Mouse (Mus musculus) heart, embryonic 14.5 days (tissue): ENCODE results near the gene Fam50a. TPM values are rescaled to one million over a fixed set of nuclear protein-coding genes. Genes with fewer than 3 reads are reported as not detected.

Experiments
- microRNA-seq: library from miRNA; unstranded; fragments of <30 nt; microRNA quantifications from one replicate; pipeline ENCODE4, GENCODE M21; 2016
- polyA plus RNA-seq: library from polyadenylated mRNA; unstranded; fragments of >200 nt; fragmentation: Nextera tagmentation; extraction: Ambion mirVana; gene quantifications from 2 replicates; pipeline ENCODE4 v1.2.1, GENCODE M21; 2014

Gene Fam50a
- polyA plus RNA-seq, 1 experiment from 2014 or later = 43.2 TPM

Small RNA genes within 50 kb of the gene (microRNA-seq; reads per million reads assigned to microRNA genes)
- gene Mir7091 (not detected), gene Mir7092 (not detected)

Other genes starting within 250 kb of the Fam50a start
- not detected in 2 replicates for gene Opn1mw, start 185.6 kb upstream of the Fam50a start, polyA plus RNA-seq
- gene Mecp2, start 177.7 kb upstream of the Fam50a start, polyA plus RNA-seq = 10.9 and 11.7 TPM in 2 replicates
- gene Tex28, start 145.2 kb upstream of the Fam50a start, polyA plus RNA-seq = not detected in 2 replicates
- 0.14 TPM in 1 of 2 replicates, not detected in the other for gene Tktl1, start 135.8 kb upstream of the Fam50a start, polyA plus RNA-seq
- gene Flna, start 63.2 kb upstream of the Fam50a start, polyA plus RNA-seq = 150 and 157 TPM in 2 replicates
- 13.9 and 17.8 TPM in 2 replicates for gene Emd, start 58.3 kb upstream of the Fam50a start, polyA plus RNA-seq
- 455 and 540 TPM in 2 replicates for gene Rpl10, start 42.2 kb upstream of the Fam50a start, polyA plus RNA-seq
- gene Taz, start 31.1 kb upstream of the Fam50a start, polyA plus RNA-seq = 59.5 and 64.5 TPM in 2 replicates
- 15.2 and 17.3 TPM in 2 replicates for gene Dnase1l1, start 30.7 kb upstream of the Fam50a start, polyA plus RNA-seq
- 110 and 118 TPM in 2 replicates for gene Atp6ap1, start 15.9 kb upstream of the Fam50a start, polyA plus RNA-seq
- gene Gdi1, start 8.0 kb upstream of the Fam50a start, polyA plus RNA-seq = 120 and 130 TPM in 2 replicates
- gene Plxna3, start 16.0 kb downstream of the Fam50a start, polyA plus RNA-seq = 3.3 and 5.4 TPM in 2 replicates
- gene Lage3, start 40.6 kb downstream of the Fam50a start, polyA plus RNA-seq = 102 and 103 TPM in 2 replicates
- 64.3 and 67.2 TPM in 2 replicates for gene Ubl4a, start 60.2 kb downstream of the Fam50a start, polyA plus RNA-seq
- 14.4 and 14.5 TPM in 2 replicates for gene Slc10a3, start 60.3 kb downstream of the Fam50a start, polyA plus RNA-seq
- gene Fam3a, start 80.2 kb downstream of the Fam50a start, polyA plus RNA-seq = 28.1 and 29.9 TPM in 2 replicates
- gene Ikbkg, start 80.3 kb downstream of the Fam50a start, polyA plus RNA-seq = 21.5 and 22.1 TPM in 2 replicates
- 16.0 and 17.9 TPM in 2 replicates for gene G6pdx, start 116.2 kb downstream of the Fam50a start, polyA plus RNA-seq
- gene Gm6880, start 168.4 kb downstream of the Fam50a start, polyA plus RNA-seq = not detected in 2 replicates